Mouse (Mus musculus) olfactory bulb, adult 2 months (tissue): ENCODE results near the gene Pigyl. TPM values are rescaled to one million over a fixed set of nuclear protein-coding genes. Genes with fewer than 3 reads are reported as not detected.

Source experiments
- H3K27ac ChIP-seq: fragments of 200-500 bp; 2 replicates; pipeline ENCODE4 v1.5.1; 2012; ENCODE audit warnings: low read depth, low read length; ENCODE audit not compliant: insufficient read depth
- H3K4me1 ChIP-seq: fragments of 200-500 bp; 2 replicates; pipeline ENCODE4 v1.6.1; 2012; ENCODE audit warnings: low read length; ENCODE audit not compliant: control insufficient read depth, insufficient read depth
- H3K4me3 ChIP-seq: fragments of 200-500 bp; 2 replicates; pipeline ENCODE4 v1.5.1; 2012; ENCODE audit warnings: mild to moderate bottlenecking, low read depth, low read length, moderate library complexity; ENCODE audit not compliant: insufficient read depth
- CTCF ChIP-seq: fragments of 200-500 bp; IDR thresholded peaks from 2 replicates; pipeline ENCODE4 v1.5.1; 2012; ENCODE audit warnings: low read depth, mild to moderate bottlenecking, low read length, moderate library complexity; ENCODE audit not compliant: insufficient read depth
- POLR2A ChIP-seq: fragments of 200-500 bp; IDR thresholded peaks from 2 replicates; pipeline ENCODE4 v1.6.1; 2012; ENCODE audit warnings: mild to moderate bottlenecking, low read depth, low read length, moderate library complexity; ENCODE audit not compliant: insufficient read depth
- WGBS: fragments of 180-500 bp; shearing (Covaris S2); methylation state at CpG from one replicate; pipeline ENCODE4 v1.1.7; 2018; 5-methylcytosine and 5-hydroxymethylcytosine counted together
- polyA plus RNA-seq: library from polyadenylated mRNA; stranded (reverse); fragments of >200 nt; gene quantifications from 2 replicates; pipeline ENCODE4 v1.2.4, GENCODE M21; 2012; ENCODE audit warnings: low replicate concordance; ENCODE audit not compliant: missing spikeins, insufficient read depth, insufficient read length

Pigyl gene
- polyA plus RNA-seq, 1 experiment, result not detected

GRCm38 (mm10) chr9:22166686-22167085 lies 10.0 kb downstream of the Pigyl start:
- 92% methylated on average over 10 of the region's 10 CpGs for WGBS
- TF ChIP-seq POLR2A (no peak), CTCF (no peak)
- no peaks in the 10 kb centered on the region for H3K4me1 ChIP-seq
- H3K27ac ChIP-seq, result no peak overlapping the region
- no peak overlapping the region for H3K4me3 ChIP-seq

- Histone ChIP-seq H3K27ac (no peak overlapping the region), H3K4me1 (no peaks in the 10 kb centered on the region), H3K4me3 (no peak overlapping the region)
- 95% methylated on average over 4 of the region's 4 CpGs for WGBS
- TF ChIP-seq CTCF, result no peak
- TF ChIP-seq POLR2A, result no peak
Observed at GRCm38 (mm10) chr9:22167751-22168150, 11.1 kb downstream of the Pigyl start.

- 93% methylated on average over 11 of the region's 11 CpGs for WGBS
- H3K4me1 ChIP-seq, result no peaks in the 10 kb centered on the region
- no peak for TF ChIP-seq POLR2A
- no peak for TF ChIP-seq CTCF
- H3K4me3 ChIP-seq, result no peak overlapping the region
- no peak overlapping the region for H3K27ac ChIP-seq
Observed at GRCm38 (mm10) chr9:22169327-22169726, 12.7 kb downstream of the Pigyl start.

- TF ChIP-seq CTCF, result no peak
- TF ChIP-seq POLR2A, result no peak
- Histone ChIP-seq H3K4me1 (no peaks in the 10 kb centered on the region), H3K4me3 (no peak overlapping the region), H3K27ac (no peak overlapping the region)
- WGBS, result 93% methylated on average over 4 of the region's 4 CpGs
Observed at GRCm38 (mm10) chr9:22172318-22172717, 15.7 kb downstream of the Pigyl start.

GRCm38 (mm10) chr9:22188025-22188611 lies 31.5 kb downstream of the Pigyl start, which contains the start of gene Zfp872:
TSS of gene Zfp872 (plus strand) at chr9:22188090.
- Histone ChIP-seq H3K27ac (no peak within 1 kb of the TSS), H3K4me1 (0 out of 2 replicates have a peak, but pooled peaks cover 3% of the 10 kb centered on the region), H3K4me3 (peak within 1 kb of the TSS; percentile 40)
- TF ChIP-seq POLR2A (no peak), CTCF (no peak)
- WGBS, result 16% methylated on average over 43 of the region's 43 CpGs

GRCm38 (mm10) chr9:22196412-22196811 lies 39.8 kb downstream of the Pigyl start:
- Histone ChIP-seq H3K4me3 (no peak overlapping the region), H3K4me1 (no peaks in the 10 kb centered on the region), H3K27ac (no peak overlapping the region)
- TF ChIP-seq POLR2A, result no peak
- TF ChIP-seq CTCF, result no peak
- WGBS, result 53% methylated on average over 5 of the region's 5 CpGs

Other genes with a start within 250 kb of the Pigyl start
- gene Rab3d, start 238.7 kb upstream of the Pigyl start, polyA plus RNA-seq, result not detected in 2 replicates
- gene Ccdc159, start 229.4 kb upstream of the Pigyl start, polyA plus RNA-seq, result not detected in 2 replicates
- gene Tmem205, start 229.3 kb upstream of the Pigyl start, polyA plus RNA-seq, result not detected in 2 replicates
- gene Plppr2, start 219.8 kb upstream of the Pigyl start, polyA plus RNA-seq, result not detected in 2 replicates
- not detected in 2 replicates for gene Swsap1, start 201.1 kb upstream of the Pigyl start, polyA plus RNA-seq
- gene Epor, start 193.3 kb upstream of the Pigyl start, polyA plus RNA-seq, result not detected in 2 replicates
- gene Rgl3, start 167.4 kb upstream of the Pigyl start, polyA plus RNA-seq, result not detected in 2 replicates
- gene Ccdc151, start 154.2 kb upstream of the Pigyl start, polyA plus RNA-seq, result not detected in 2 replicates
- not detected in 2 replicates for gene Prkcsh, start 154.0 kb upstream of the Pigyl start, polyA plus RNA-seq
- gene Elavl3, start 104.8 kb upstream of the Pigyl start, polyA plus RNA-seq, result not detected in 2 replicates
- not detected in 2 replicates for gene Gm49318, start 85.6 kb upstream of the Pigyl start, polyA plus RNA-seq
- not detected in 2 replicates for gene Zfp653, start 85.5 kb upstream of the Pigyl start, polyA plus RNA-seq
- not detected in 2 replicates for gene Ecsit, start 71.4 kb upstream of the Pigyl start, polyA plus RNA-seq
- not detected in 2 replicates for gene Cnn1, start 57.6 kb upstream of the Pigyl start, polyA plus RNA-seq
- gene Elof1, start 39.7 kb upstream of the Pigyl start, polyA plus RNA-seq, result not detected in 2 replicates
- not detected in 2 replicates for gene Acp5, start 21.1 kb upstream of the Pigyl start, polyA plus RNA-seq
- gene Zfp872, start 31.2 kb downstream of the Pigyl start, polyA plus RNA-seq, result not detected in 2 replicates
- gene Zfp809, start 68.9 kb downstream of the Pigyl start, polyA plus RNA-seq, result not detected in 2 replicates
- not detected in 2 replicates for gene Zfp599, start 103.0 kb downstream of the Pigyl start, polyA plus RNA-seq
- not detected in 2 replicates for gene Zfp810, start 150.8 kb downstream of the Pigyl start, polyA plus RNA-seq
- not detected in 2 replicates for gene Anln, start 232.3 kb downstream of the Pigyl start, polyA plus RNA-seq